Mouse (Mus musculus): ENCODE results near the gene Gspt1.
"Not testable (repeated sequence)": the region's sequence is repeated elsewhere in the genome, so short reads cannot be mapped to it uniquely, and the experiment has no call there.

The Gspt1 gene

GRCm38 (mm10) chr16:11253898-11254722 is at the start of gene Gspt1:
TSS of gene Gspt1 (minus strand) at chr16:11254325.
- peak; percentile 99 for DNase-seq (ENCODE audit: low spot score in 2 of 2)

- no peak for DNase-seq (ENCODE audit: low spot score in 2 of 2)
Measured at GRCm38 (mm10) chr16:11303741-11304140, 49.6 kb upstream of the Gspt1 start.

- not testable (repeated sequence) for DNase-seq (ENCODE audit: low spot score in 2 of 2)
Measured at GRCm38 (mm10) chr16:11297700-11298099, 43.6 kb upstream of the Gspt1 start.

- not testable (repeated sequence) for DNase-seq (ENCODE audit: low spot score in 2 of 2)
Measured at GRCm38 (mm10) chr16:11295583-11295982, 41.5 kb upstream of the Gspt1 start.

GRCm38 (mm10) chr16:11288873-11289272 is 34.7 kb upstream of the Gspt1 start:
- DNase-seq (ENCODE audit: low spot score in 2 of 2), result not testable (repeated sequence)

GRCm38 (mm10) chr16:11285949-11286348 is 31.8 kb upstream of the Gspt1 start:
- no peak for DNase-seq (ENCODE audit: low spot score in 2 of 2)

- no peak for DNase-seq (ENCODE audit: low spot score in 2 of 2)
Measured at GRCm38 (mm10) chr16:11284881-11285280, 30.8 kb upstream of the Gspt1 start.

- DNase-seq (ENCODE audit: low spot score in 2 of 2), result peak; percentile 6 to 17
Measured at GRCm38 (mm10) chr16:11282655-11283232, 28.6 kb upstream of the Gspt1 start.

- no peak for DNase-seq (ENCODE audit: low spot score in 2 of 2)
Measured at GRCm38 (mm10) chr16:11278778-11279177, 24.7 kb upstream of the Gspt1 start.

- DNase-seq (ENCODE audit: low spot score in 2 of 2), result no peak
Measured at GRCm38 (mm10) chr16:11276888-11277287, 22.8 kb upstream of the Gspt1 start.

GRCm38 (mm10) chr16:11271073-11271472 is 16.9 kb upstream of the Gspt1 start:
- DNase-seq (ENCODE audit: low spot score in 2 of 2), result no peak

GRCm38 (mm10) chr16:11270642-11271041 is 16.5 kb upstream of the Gspt1 start:
- DNase-seq (ENCODE audit: low spot score in 2 of 2), result peak in 1 of 2 experiments; percentile 2

GRCm38 (mm10) chr16:11269808-11270207 is 15.7 kb upstream of the Gspt1 start:
- DNase-seq (ENCODE audit: low spot score in 2 of 2), result no peak

- DNase-seq (ENCODE audit: low spot score in 2 of 2), result no peak
Measured at GRCm38 (mm10) chr16:11266556-11266955, 12.4 kb upstream of the Gspt1 start.

GRCm38 (mm10) chr16:11263266-11263665 is 9.1 kb upstream of the Gspt1 start:
- DNase-seq (ENCODE audit: low spot score in 2 of 2), result no peak

GRCm38 (mm10) chr16:11254723-11255164 is 619 bp upstream of the Gspt1 start:
- no peak for DNase-seq (ENCODE audit: low spot score in 2 of 2)

GRCm38 (mm10) chr16:11253065-11253831 is 877 bp downstream of the Gspt1 start:
- peak; percentile 20 to 22 for DNase-seq (ENCODE audit: low spot score in 2 of 2)

- no peak for DNase-seq (ENCODE audit: low spot score in 2 of 2)
Measured at GRCm38 (mm10) chr16:11247791-11248190, 6.3 kb downstream of the Gspt1 start.

- no peak for DNase-seq (ENCODE audit: low spot score in 2 of 2)
Measured at GRCm38 (mm10) chr16:11245767-11246166, 8.4 kb downstream of the Gspt1 start.

GRCm38 (mm10) chr16:11242401-11242800 is 11.7 kb downstream of the Gspt1 start:
- no peak for DNase-seq (ENCODE audit: low spot score in 2 of 2)

- DNase-seq (ENCODE audit: low spot score in 2 of 2), result no peak
Measured at GRCm38 (mm10) chr16:11217801-11218200, 36.3 kb downstream of the Gspt1 start.
